Mouse (Mus musculus) testis, adult 2 months (tissue): ENCODE measurements at regions not wholly inside any gene's neighbourhood (a gene's known extent, or its start where the extent isn't known, plus 50 kb on each side); places are given as distances from the start of the nearest gene placed in this dataset.

Experiments
- CTCF ChIP-seq: fragments of 200-500 bp; IDR thresholded peaks from 2 replicates; pipeline ENCODE4 v1.5.1; 2012; ENCODE audit warnings: low read depth, mild to moderate bottlenecking, inconsistent platforms, low read length, moderate library complexity; ENCODE audit not compliant: control insufficient read depth, insufficient read depth, insufficient replicate concordance
- POLR2A ChIP-seq: fragments of 200-500 bp; IDR thresholded peaks from 2 replicates; pipeline ENCODE4 v1.6.1; 2012; ENCODE audit warnings: low read depth, mild to moderate bottlenecking, inconsistent platforms, low read length, moderate library complexity; ENCODE audit not compliant: control insufficient read depth

DNA sequence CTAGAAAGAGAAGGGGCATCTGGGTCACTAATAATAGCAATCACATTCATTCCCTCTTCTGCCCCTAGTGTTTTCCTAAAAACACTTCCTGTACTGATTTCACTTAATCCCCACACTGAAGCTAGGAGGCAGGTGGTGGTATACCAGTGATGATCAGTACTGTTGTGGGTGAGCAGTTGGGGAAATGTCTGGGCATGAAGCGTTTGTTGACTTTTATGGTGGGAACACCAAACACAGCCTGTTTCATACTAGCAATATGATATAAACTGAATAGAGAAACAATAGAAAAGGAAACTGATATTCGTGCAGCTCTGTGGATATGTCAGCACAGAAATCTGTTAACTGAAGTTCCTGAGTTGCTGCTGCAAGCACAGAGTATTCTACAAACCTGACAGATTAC, 194.1 kb downstream of the C1d start:
- TF ChIP-seq CTCF = no peak
- no peak for TF ChIP-seq POLR2A
